Mouse (Mus musculus) lung, postnatal 25 days (tissue): ENCODE results near the gene Jazf1.

Experiments
- DNase-seq: peaks from one replicate; pipeline ENCODE4 v3.0.0; 2022; ENCODE audit warnings: low spot score

The Jazf1 gene

GRCm38 (mm10) chr6:52955304-52955703, 113.1 kb downstream of the Jazf1 start:
- DNase-seq: peak; percentile 50

GRCm38 (mm10) chr6:52954861-52955260, 113.6 kb downstream of the Jazf1 start:
- DNase-seq: no peak

- peak; percentile 38 for DNase-seq
Observed at GRCm38 (mm10) chr6:52954441-52954840, 114.0 kb downstream of the Jazf1 start.

- no peak for DNase-seq
Observed at GRCm38 (mm10) chr6:52952526-52952900, 115.9 kb downstream of the Jazf1 start.

- DNase-seq: no peak
Observed at GRCm38 (mm10) chr6:52951871-52952525, 116.4 kb downstream of the Jazf1 start.

- no peak for DNase-seq
Observed at GRCm38 (mm10) chr6:52950371-52950770, 118.1 kb downstream of the Jazf1 start.

- DNase-seq: no peak
Observed at GRCm38 (mm10) chr6:52942534-52942933, 125.9 kb downstream of the Jazf1 start.

GRCm38 (mm10) chr6:52942101-52942500, 126.3 kb downstream of the Jazf1 start:
- no peak for DNase-seq

- DNase-seq: no peak
Observed at GRCm38 (mm10) chr6:52937916-52938315, 130.5 kb downstream of the Jazf1 start.

- no peak for DNase-seq
Observed at GRCm38 (mm10) chr6:52936995-52937394, 131.4 kb downstream of the Jazf1 start.

- DNase-seq: no peak
Observed at GRCm38 (mm10) chr6:52934021-52934420, 134.4 kb downstream of the Jazf1 start.

- no peak for DNase-seq
Observed at GRCm38 (mm10) chr6:52932603-52933178, 135.7 kb downstream of the Jazf1 start.

- DNase-seq: no peak
Observed at GRCm38 (mm10) chr6:52929358-52929757, 139.1 kb downstream of the Jazf1 start.

GRCm38 (mm10) chr6:52926947-52927346, 141.5 kb downstream of the Jazf1 start:
- no peak for DNase-seq

GRCm38 (mm10) chr6:52925458-52926042, 142.9 kb downstream of the Jazf1 start:
- no peak for DNase-seq

- DNase-seq: no peak
Observed at GRCm38 (mm10) chr6:52921248-52921647, 147.2 kb downstream of the Jazf1 start.

- DNase-seq: no peak
Observed at GRCm38 (mm10) chr6:52920719-52921118, 147.7 kb downstream of the Jazf1 start.

- no peak for DNase-seq
Observed at GRCm38 (mm10) chr6:52919442-52919841, 149.0 kb downstream of the Jazf1 start.

- DNase-seq: peak; percentile 64
Observed at GRCm38 (mm10) chr6:52918980-52919379, 149.5 kb downstream of the Jazf1 start.

GRCm38 (mm10) chr6:52917471-52917870, 151.0 kb downstream of the Jazf1 start:
- no peak for DNase-seq

GRCm38 (mm10) chr6:52916836-52917376, 151.5 kb downstream of the Jazf1 start:
- DNase-seq: no peak

GRCm38 (mm10) chr6:52914921-52915320, 153.5 kb downstream of the Jazf1 start:
- no peak for DNase-seq
